Mouse (Mus musculus) ovary, adult 18-20 months (tissue): ENCODE measurements around the gene Gm2956.
"Not testable (repeated sequence)": the region's sequence is repeated elsewhere in the genome, so short reads cannot be mapped to it uniquely, and the experiment has no call there.

Source experiments
- DNase-seq: peaks from one replicate; pipeline ENCODE4 v3.0.0; 2022; ENCODE audit warnings: low spot score, mixed read lengths

Gm2956 gene

GRCm38 (mm10) chr14:3332087-3332677 is at the start of gene Gm2956:
Gm2956 (plus strand) TSS chr14:3332627.
- not testable (repeated sequence) for DNase-seq

- not testable (repeated sequence) for DNase-seq
Measured at GRCm38 (mm10) chr14:3333406-3333805, 979 bp downstream of the Gm2956 start.

- DNase-seq: not testable (repeated sequence)
Measured at GRCm38 (mm10) chr14:3394793-3395192, 62.4 kb downstream of the Gm2956 start, which contains the start of gene Gm10413. Gm10413 (plus strand) TSS chr14:3395093.
